Mouse (Mus musculus) left cerebral cortex, postnatal 10 days (tissue): Measurements from ENCODE around the gene Rgma. TPM values are rescaled to one million over a fixed set of nuclear protein-coding genes. Genes with fewer than 3 reads are reported as not detected.

Experiments used
- total RNA-seq, 2 experiments: library from RNA; stranded (reverse); gene quantifications; 2 replicates each; pipeline ENCODE4 v1.2.3; 2021

Gene Rgma
- total RNA-seq, 2 experiments from 2014 or later, result 151 to 153 TPM

Other genes starting within 250 kb of the Rgma start
- gene Chd2, start 166.3 kb downstream of the Rgma start, total RNA-seq, result 10 to 100 TPM; 42.9 to 52.4 TPM